Mouse (Mus musculus) lung, postnatal 0 days (tissue): Measurements from ENCODE around the gene Rnf135.

ENCODE experiments used
- CTCF ChIP-seq: IDR thresholded peaks from 2 replicates; pipeline ENCODE4 v1.5.1; 2016; ENCODE audit warnings: antibody characterized with exemption, mild to moderate bottlenecking
- EP300 ChIP-seq: IDR thresholded peaks from 2 replicates; pipeline ENCODE4 v1.6.1; 2016; ENCODE audit warnings: antibody characterized with exemption, mild to moderate bottlenecking, control low read depth

GRCm38 (mm10) chr11:80171884-80172283, 11.8 kb upstream of the Rnf135 start:
- TF ChIP-seq CTCF, result no peak
- no peak for TF ChIP-seq EP300
